Mouse (Mus musculus): ENCODE measurements around the gene Fam163a.
"Not testable (repeated sequence)": the region's sequence is repeated elsewhere in the genome, so short reads cannot be mapped to it uniquely, and the experiment has no call there.

Fam163a gene

GRCm38 (mm10) chr1:156204656-156205131 lies at the start of gene Fam163a:
Gene Fam163a (minus strand): TSS chr1:156205026.
- DNase-seq (ENCODE audit: low spot score), result no peak

- not testable (repeated sequence) for DNase-seq (ENCODE audit: low spot score)
These were observed 46.3 kb upstream of the Fam163a start for GRCm38 (mm10) chr1:156251096-156251495.

- DNase-seq (ENCODE audit: low spot score), result no peak
These were observed 43.1 kb upstream of the Fam163a start for GRCm38 (mm10) chr1:156247893-156248292.

- DNase-seq (ENCODE audit: low spot score), result peak; percentile 72
These were observed 37.0 kb upstream of the Fam163a start for GRCm38 (mm10) chr1:156241713-156242348.

- DNase-seq (ENCODE audit: low spot score), result peak; percentile 59
These were observed 36.2 kb upstream of the Fam163a start for GRCm38 (mm10) chr1:156241035-156241434.

GRCm38 (mm10) chr1:156231122-156231521 lies 26.3 kb upstream of the Fam163a start:
- no peak for DNase-seq (ENCODE audit: low spot score)

GRCm38 (mm10) chr1:156230339-156231089 lies 25.7 kb upstream of the Fam163a start:
- no peak for DNase-seq (ENCODE audit: low spot score)

- DNase-seq (ENCODE audit: low spot score), result peak; percentile 67
These were observed 24.6 kb upstream of the Fam163a start for GRCm38 (mm10) chr1:156229448-156229847.

- no peak for DNase-seq (ENCODE audit: low spot score)
These were observed 23.9 kb upstream of the Fam163a start for GRCm38 (mm10) chr1:156228728-156229127.

GRCm38 (mm10) chr1:156226903-156227302 lies 22.1 kb upstream of the Fam163a start:
- DNase-seq (ENCODE audit: low spot score), result no peak

GRCm38 (mm10) chr1:156222205-156223000 lies 17.6 kb upstream of the Fam163a start:
- DNase-seq (ENCODE audit: low spot score), result peak; percentile 58

- no peak for DNase-seq (ENCODE audit: low spot score)
These were observed 16.5 kb upstream of the Fam163a start for GRCm38 (mm10) chr1:156221327-156221726.

GRCm38 (mm10) chr1:156218573-156218972 lies 13.7 kb upstream of the Fam163a start:
- no peak for DNase-seq (ENCODE audit: low spot score)

GRCm38 (mm10) chr1:156217941-156218340 lies 13.1 kb upstream of the Fam163a start:
- no peak for DNase-seq (ENCODE audit: low spot score)

- no peak for DNase-seq (ENCODE audit: low spot score)
These were observed 12.6 kb upstream of the Fam163a start for GRCm38 (mm10) chr1:156217393-156217792.

GRCm38 (mm10) chr1:156216249-156216648 lies 11.4 kb upstream of the Fam163a start:
- no peak for DNase-seq (ENCODE audit: low spot score)

- DNase-seq (ENCODE audit: low spot score), result no peak
These were observed 9.8 kb upstream of the Fam163a start for GRCm38 (mm10) chr1:156214651-156215050.

- DNase-seq (ENCODE audit: low spot score), result no peak
These were observed 8.1 kb upstream of the Fam163a start for GRCm38 (mm10) chr1:156212923-156213322.

GRCm38 (mm10) chr1:156211809-156212317 lies 7.0 kb upstream of the Fam163a start:
- no peak for DNase-seq (ENCODE audit: low spot score)

GRCm38 (mm10) chr1:156205164-156205563 lies 338 bp upstream of the Fam163a start:
- no peak for DNase-seq (ENCODE audit: low spot score)

GRCm38 (mm10) chr1:156203961-156204655 lies 718 bp downstream of the Fam163a start:
- no peak for DNase-seq (ENCODE audit: low spot score)

GRCm38 (mm10) chr1:156202661-156203060 lies 2.2 kb downstream of the Fam163a start:
- DNase-seq (ENCODE audit: low spot score), result no peak
